Mouse (Mus musculus) ES-Bruce4 (cell line): ENCODE measurements around the gene Bst1. TPM values are rescaled to one million over a fixed set of nuclear protein-coding genes. Genes with fewer than 3 reads are reported as not detected.

Source experiments
- H3K27ac ChIP-seq: 2 replicates; pipeline ENCODE4 v1.5.1; 2012; ENCODE audit warnings: low read length, inconsistent platforms; ENCODE audit not compliant: insufficient read depth
- H3K27me3 ChIP-seq: 2 replicates; pipeline ENCODE4 v1.6.1; 2012; ENCODE audit warnings: mild to moderate bottlenecking, low read length, inconsistent platforms; ENCODE audit not compliant: control insufficient read depth, poor library complexity, insufficient read depth, severe bottlenecking
- H3K36me3 ChIP-seq: 2 replicates; pipeline ENCODE4 v1.6.1; 2012; ENCODE audit warnings: inconsistent platforms, mild to moderate bottlenecking, low read length, moderate library complexity; ENCODE audit not compliant: control insufficient read depth, poor library complexity, insufficient read depth, severe bottlenecking
- H3K4me1 ChIP-seq: one replicate; pipeline ENCODE4 v1.8.1; 2011; ENCODE audit warnings: low read length; ENCODE audit not compliant: control insufficient read depth, insufficient read depth
- H3K4me3 ChIP-seq: 2 replicates; pipeline ENCODE4 v1.5.1; 2011; ENCODE audit warnings: low read depth, mild to moderate bottlenecking, low read length
- H3K9ac ChIP-seq: 2 replicates; pipeline ENCODE4 v1.6.1; 2012; ENCODE audit warnings: low read depth, mild to moderate bottlenecking, inconsistent platforms; ENCODE audit not compliant: poor library complexity, severe bottlenecking
- H3K9me3 ChIP-seq: replicated peaks from 2 replicates; pipeline ENCODE4 v1.6.1; 2012; ENCODE audit warnings: mild to moderate bottlenecking, low read length, inconsistent platforms; ENCODE audit not compliant: control insufficient read depth, poor library complexity, insufficient read depth, severe bottlenecking
- CTCF ChIP-seq: IDR thresholded peaks from one replicate; pipeline ENCODE4 v1.8.1; 2011; ENCODE audit warnings: low read depth, low read length
- EP300 ChIP-seq: IDR thresholded peaks from 2 replicates; pipeline ENCODE4 v1.6.1; 2011; ENCODE audit warnings: low read depth, low read length; ENCODE audit not compliant: insufficient read depth
- POLR2A ChIP-seq: IDR thresholded peaks from one replicate; pipeline ENCODE4 v1.8.1; 2011; ENCODE audit warnings: low read length; ENCODE audit not compliant: insufficient read depth
- polyA plus RNA-seq: library from polyadenylated mRNA; stranded (reverse); fragments of >200 nt; gene quantifications from 2 replicates; pipeline ENCODE4 v1.2.4, GENCODE M21; 2011; ENCODE audit warnings: low read depth; ENCODE audit not compliant: missing spikeins, insufficient read depth, insufficient read length

Gene Bst1
- polyA plus RNA-seq, 1 experiment: 6.2 TPM

- Histone ChIP-seq H3K36me3 (no peaks in the 10 kb centered on the region), H3K27me3 (no peaks in the 10 kb centered on the region; the same call in 1 of the 2 replicates), H3K4me3 (no peak overlapping the region), H3K9ac (no peak overlapping the region), H3K27ac (no peak overlapping the region), H3K9me3 (no peaks in the 10 kb centered on the region), H3K4me1 (no peaks in the 10 kb centered on the region)
- TF ChIP-seq CTCF: no peak
- no peak for TF ChIP-seq POLR2A
- TF ChIP-seq EP300: no peak
Observed at GRCm38 (mm10) chr5:43885060-43885820, 66.6 kb downstream of the Bst1 start.

GRCm38 (mm10) chr5:43892386-43892785, 73.7 kb downstream of the Bst1 start:
- Histone ChIP-seq H3K36me3 (no peaks in the 10 kb centered on the region), H3K27ac (no peak overlapping the region)
- TF ChIP-seq EP300 (no peak), CTCF (no peak), POLR2A (no peak)

More at GRCm38 (mm10) chr5:43892386-43892785, 73.7 kb downstream of the Bst1 start:
- H3K4me1 ChIP-seq: no peaks in the 10 kb centered on the region
- H3K27me3 ChIP-seq: no peaks in the 10 kb centered on the region; the same call in 1 of the 2 replicates
- no peak overlapping the region for H3K4me3 ChIP-seq
- no peaks in the 10 kb centered on the region for H3K9me3 ChIP-seq
- H3K9ac ChIP-seq: no peak overlapping the region

Other genes with a start within 250 kb of the Bst1 start
- gene Cc2d2a, start 156.5 kb upstream of the Bst1 start, polyA plus RNA-seq: 7.2 and 7.9 TPM in 2 replicates
- gene Fbxl5, start 2.8 kb downstream of the Bst1 start, polyA plus RNA-seq: 89.0 and 98.2 TPM in 2 replicates
- gene Cd38, start 49.7 kb downstream of the Bst1 start, polyA plus RNA-seq: 4.9 and 6.3 TPM in 2 replicates
- not detected in 2 replicates for gene Gm7879, start 94.3 kb downstream of the Bst1 start, polyA plus RNA-seq
- 34.8 and 36.9 TPM in 2 replicates for gene Fgfbp1, start 162.9 kb downstream of the Bst1 start, polyA plus RNA-seq